Mouse (Mus musculus) forebrain, embryonic 12.5 days (tissue): ENCODE data around the gene Adck2. TPM values are rescaled to one million over a fixed set of nuclear protein-coding genes. Genes with fewer than 3 reads are reported as not detected.
A peak's percentile ranks its signal among the peaks of the same experiment; 100 is the strongest.

Experiments used
- ATAC-seq: fragments of 200-750 bp; cut with Nextera tagmentation; 2 replicates; pipeline ENCODE4 v1.8.0; 2017; ENCODE audit warnings: moderate TSS enrichment; ENCODE audit not compliant: low FRiP score
- H3K27ac ChIP-seq: fragments of 300-500 bp; sonication (generic); 2 replicates; pipeline ENCODE4 v1.5.1; 2016; ENCODE audit warnings: mild to moderate bottlenecking
- H3K27me3 ChIP-seq: fragments of 300-500 bp; sonication (generic); 2 replicates; pipeline ENCODE4 v1.6.1; 2016; ENCODE audit warnings: mild to moderate bottlenecking
- H3K36me3 ChIP-seq: fragments of 300-500 bp; sonication (generic); replicated peaks from 2 replicates; pipeline ENCODE4 v1.6.1; 2016; ENCODE audit warnings: mild to moderate bottlenecking
- H3K4me1 ChIP-seq: fragments of 300-500 bp; sonication (generic); 2 replicates; pipeline ENCODE4 v1.6.1; 2016
- H3K4me2 ChIP-seq: fragments of 300-500 bp; sonication (generic); 2 replicates; pipeline ENCODE4 v1.6.1; 2016; ENCODE audit warnings: mild to moderate bottlenecking, moderate library complexity
- H3K4me3 ChIP-seq: fragments of 300-500 bp; sonication (generic); replicated peaks from 2 replicates; pipeline ENCODE4 v1.5.1; 2016; ENCODE audit warnings: mild to moderate bottlenecking
- H3K9ac ChIP-seq: fragments of 300-500 bp; sonication (generic); 2 replicates; pipeline ENCODE4 v1.6.1; 2016; ENCODE audit warnings: mild to moderate bottlenecking
- H3K9me3 ChIP-seq: fragments of 300-500 bp; sonication (generic); 2 replicates; pipeline ENCODE4 v1.6.1; 2016
- WGBS: fragments of 180-500 bp; shearing (Covaris S2); methylation state at CpG from one replicate; pipeline ENCODE4 v1.1.7; 2016; 5-methylcytosine and 5-hydroxymethylcytosine counted together
- polyA plus RNA-seq: library from polyadenylated mRNA; unstranded; fragments of >200 nt; fragmentation: Nextera tagmentation; extraction: Ambion mirVana; gene quantifications from 2 replicates; pipeline ENCODE4 v1.2.1, GENCODE M21; 2016

Adck2 gene
- polyA plus RNA-seq, 1 experiment from 2014 or later: 36.6 TPM

DNA sequence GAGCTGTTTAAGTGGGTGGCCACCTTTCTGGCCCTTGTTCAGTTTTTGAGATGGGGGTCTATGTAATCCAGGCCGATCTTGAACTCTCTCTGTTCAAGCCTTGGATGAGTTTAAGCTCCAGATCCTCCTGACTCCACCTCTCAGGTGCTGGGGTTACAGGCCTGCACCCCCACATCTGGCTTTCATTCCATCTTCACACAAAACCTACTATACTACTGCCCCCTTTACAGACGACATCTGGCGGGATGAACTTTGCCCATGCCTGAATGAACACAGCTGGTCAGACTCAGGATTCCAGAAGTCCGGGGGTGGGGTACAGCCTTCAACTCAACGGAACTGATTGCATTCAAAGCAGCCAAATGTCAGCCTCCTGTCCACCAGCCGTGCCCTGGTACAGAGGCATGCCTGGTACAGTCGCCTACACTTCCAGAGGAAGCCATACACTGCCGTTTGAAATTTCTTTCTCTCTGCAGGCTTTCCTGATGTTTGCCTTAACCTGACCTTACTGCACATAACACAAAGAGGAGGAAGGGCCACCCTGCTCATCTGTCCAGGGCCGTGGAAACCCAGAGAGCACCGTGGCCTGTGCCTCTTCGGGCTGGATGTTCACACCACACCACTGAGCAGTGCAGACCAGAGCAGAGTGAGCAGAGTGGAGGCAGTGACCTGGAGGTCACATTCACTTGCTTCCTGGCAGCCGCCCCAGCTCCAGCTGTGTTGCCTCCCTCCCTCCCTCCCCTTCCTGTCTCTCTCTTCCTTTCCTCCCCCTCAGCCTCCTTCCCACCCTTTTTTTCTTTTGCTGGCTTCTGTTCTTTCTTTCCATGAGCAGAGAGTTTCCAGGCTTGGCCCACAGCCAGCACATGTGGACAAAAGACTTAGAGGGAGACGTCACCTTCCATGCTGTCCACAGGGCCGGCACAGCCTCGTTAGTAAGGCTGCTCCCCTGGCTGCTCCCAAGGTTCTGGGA lies 30.8 kb upstream of the Adck2 start:
- Histone ChIP-seq H3K9me3 (no peaks in the 10 kb centered on the region), H3K4me3 (no peak overlapping the region), H3K4me2 (peak overlapping the region; percentile 33), H3K4me1 (peaks cover 73% of the 10 kb centered on the region), H3K36me3 (no peaks in the 10 kb centered on the region), H3K27ac (peak overlapping the region; percentile 89), H3K9ac (0 out of 2 replicates have a peak overlapping the region, but pooled peaks have one; percentile 17), H3K27me3 (no peaks in the 10 kb centered on the region)
- peak; percentile 84 for ATAC-seq
- WGBS: 22% methylated on average over 15 of the region's 15 CpGs

DNA sequence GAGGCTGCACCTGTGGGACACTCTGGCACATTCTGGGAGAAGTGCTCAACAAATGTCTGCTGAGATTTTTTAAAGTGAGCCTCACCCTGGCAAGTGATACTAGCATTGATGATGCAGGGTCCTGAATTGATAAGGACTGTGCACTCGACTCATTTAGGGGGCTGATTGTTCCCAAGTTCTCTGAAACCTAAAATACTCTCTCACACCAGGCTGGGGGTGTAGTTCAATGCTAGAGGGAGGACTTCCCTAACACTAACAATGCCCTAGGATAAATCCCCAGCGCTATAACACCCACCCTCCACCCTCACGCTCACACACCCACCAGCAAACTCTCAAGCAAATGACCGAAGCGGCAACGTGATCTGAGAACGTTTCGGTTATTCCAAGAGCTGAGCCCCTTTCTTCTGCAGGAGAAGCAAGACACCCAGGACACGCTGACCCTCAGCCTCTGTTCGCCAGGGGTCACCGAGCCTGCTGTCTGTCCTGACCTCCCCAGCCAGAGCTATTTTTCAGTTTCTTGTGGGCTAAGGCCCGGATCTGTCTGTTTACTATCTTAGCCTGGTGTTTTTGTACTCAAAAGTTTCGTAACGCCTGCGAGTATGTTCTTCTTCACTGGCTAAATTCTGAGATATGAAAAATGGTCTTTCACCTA lies 29.8 kb upstream of the Adck2 start:
- 26% methylated on average over 15 of the region's 15 CpGs for WGBS
- no peaks in the 10 kb centered on the region for H3K9me3 ChIP-seq
- H3K4me2 ChIP-seq: no peak overlapping the region
- no peaks in the 10 kb centered on the region for H3K36me3 ChIP-seq
- 0 out of 2 replicates have a peak overlapping the region, but pooled peaks have one; percentile 5 for H3K9ac ChIP-seq
- peak; percentile 21; the same call in 1 of the 2 replicates for ATAC-seq
- no peaks in the 10 kb centered on the region for H3K27me3 ChIP-seq
- no peak overlapping the region for H3K4me3 ChIP-seq
- H3K27ac ChIP-seq: peak overlapping the region; percentile 89
- H3K4me1 ChIP-seq: peaks cover 65% of the 10 kb centered on the region

DNA sequence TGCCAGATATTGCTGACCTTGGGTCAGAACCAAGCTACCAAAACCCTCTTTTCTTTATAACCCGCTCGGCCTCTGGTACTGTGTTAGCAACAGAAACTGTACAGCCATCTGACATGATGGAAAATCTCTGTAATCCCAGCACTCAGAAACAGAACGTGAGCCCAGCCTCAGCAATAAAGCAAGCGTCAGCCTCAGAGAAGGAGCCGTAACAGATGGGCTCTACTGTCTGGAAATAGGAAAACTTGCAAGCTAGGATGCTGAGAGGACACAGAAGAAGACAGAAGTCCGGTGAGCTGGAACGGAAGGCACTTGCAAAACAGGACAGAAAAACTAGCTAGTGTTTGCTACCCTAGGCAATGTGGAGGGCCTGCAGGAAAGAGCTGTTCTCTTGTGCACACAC lies 28.2 kb upstream of the Adck2 start:
- Histone ChIP-seq H3K27me3 (no peaks in the 10 kb centered on the region), H3K4me1 (peaks cover 50% of the 10 kb centered on the region), H3K4me3 (no peak overlapping the region), H3K9ac (no peak overlapping the region), H3K9me3 (no peaks in the 10 kb centered on the region), H3K36me3 (no peaks in the 10 kb centered on the region), H3K27ac (peak overlapping the region; percentile 26; the same call in 1 of the 2 replicates), H3K4me2 (no peak overlapping the region)
- ATAC-seq: no peak
- WGBS: 91% methylated on average over 7 of the region's 7 CpGs

DNA sequence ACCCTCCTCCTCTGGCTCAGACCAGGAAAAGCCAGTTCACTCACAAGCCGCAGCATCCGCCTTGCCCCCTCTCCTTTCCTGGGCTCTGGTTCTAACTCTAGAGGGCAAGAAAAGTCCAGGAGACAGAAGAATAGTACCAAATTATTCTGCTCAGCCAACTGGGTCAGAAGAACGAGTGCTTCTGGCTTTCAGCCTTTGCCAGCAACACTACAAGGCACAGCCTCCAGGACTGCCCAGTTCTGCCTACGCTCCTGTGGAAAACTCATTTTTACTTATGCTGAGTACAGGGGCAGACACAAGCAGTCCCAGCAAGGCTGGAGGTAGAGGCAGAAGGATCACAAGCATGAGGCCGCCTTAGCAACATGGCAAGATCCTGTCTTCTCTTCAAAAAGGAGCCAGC lies 25.6 kb upstream of the Adck2 start:
- Histone ChIP-seq H3K9me3 (no peaks in the 10 kb centered on the region), H3K4me2 (no peak overlapping the region), H3K4me3 (no peak overlapping the region), H3K27ac (no peak overlapping the region), H3K9ac (no peak overlapping the region), H3K36me3 (peaks cover 8% of the 10 kb centered on the region; the same call in 1 of the 2 replicates), H3K4me1 (peaks cover 44% of the 10 kb centered on the region), H3K27me3 (no peaks in the 10 kb centered on the region)
- 87% methylated on average over 5 of the region's 5 CpGs for WGBS
- ATAC-seq: no peak

DNA sequence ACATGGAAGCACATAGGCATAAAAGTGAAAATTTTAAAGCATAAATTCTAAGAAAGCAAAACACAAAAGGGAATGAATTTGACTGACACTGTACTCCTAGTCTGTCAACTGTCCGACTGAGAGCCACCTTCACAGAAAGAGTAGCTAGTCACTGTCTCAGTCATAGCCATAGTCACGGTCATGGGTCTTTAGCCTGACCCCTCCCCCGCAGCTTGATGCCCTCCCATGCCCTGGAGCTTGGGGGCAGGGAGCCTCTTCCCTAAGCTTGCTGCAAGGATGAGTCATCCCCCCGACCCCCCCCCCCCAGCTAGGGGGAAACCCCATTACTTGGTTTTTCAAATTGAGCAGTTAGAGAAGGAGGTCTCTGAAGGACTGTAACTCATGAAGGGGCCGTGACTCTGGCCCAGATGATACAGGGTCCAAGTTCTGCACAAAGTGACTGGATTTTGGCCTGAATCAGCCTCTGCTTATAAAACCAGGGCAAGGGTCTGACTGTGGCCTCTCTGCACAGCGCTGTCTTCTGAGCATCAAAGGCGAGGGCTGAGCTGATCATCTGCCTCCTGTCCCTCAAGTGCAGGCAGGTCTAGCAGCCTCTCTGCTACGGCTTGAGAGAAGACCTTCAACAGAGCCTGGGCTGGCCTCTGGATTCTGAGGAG lies 21.6 kb upstream of the Adck2 start:
- Histone ChIP-seq H3K9ac (no peak overlapping the region), H3K4me1 (peaks cover 46% of the 10 kb centered on the region), H3K9me3 (no peaks in the 10 kb centered on the region), H3K27ac (no peak overlapping the region), H3K4me3 (no peak overlapping the region), H3K4me2 (no peak overlapping the region), H3K36me3 (peaks cover 15% of the 10 kb centered on the region), H3K27me3 (no peaks in the 10 kb centered on the region)
- ATAC-seq: no peak
- WGBS: 76% methylated on average over 8 of the region's 8 CpGs

DNA sequence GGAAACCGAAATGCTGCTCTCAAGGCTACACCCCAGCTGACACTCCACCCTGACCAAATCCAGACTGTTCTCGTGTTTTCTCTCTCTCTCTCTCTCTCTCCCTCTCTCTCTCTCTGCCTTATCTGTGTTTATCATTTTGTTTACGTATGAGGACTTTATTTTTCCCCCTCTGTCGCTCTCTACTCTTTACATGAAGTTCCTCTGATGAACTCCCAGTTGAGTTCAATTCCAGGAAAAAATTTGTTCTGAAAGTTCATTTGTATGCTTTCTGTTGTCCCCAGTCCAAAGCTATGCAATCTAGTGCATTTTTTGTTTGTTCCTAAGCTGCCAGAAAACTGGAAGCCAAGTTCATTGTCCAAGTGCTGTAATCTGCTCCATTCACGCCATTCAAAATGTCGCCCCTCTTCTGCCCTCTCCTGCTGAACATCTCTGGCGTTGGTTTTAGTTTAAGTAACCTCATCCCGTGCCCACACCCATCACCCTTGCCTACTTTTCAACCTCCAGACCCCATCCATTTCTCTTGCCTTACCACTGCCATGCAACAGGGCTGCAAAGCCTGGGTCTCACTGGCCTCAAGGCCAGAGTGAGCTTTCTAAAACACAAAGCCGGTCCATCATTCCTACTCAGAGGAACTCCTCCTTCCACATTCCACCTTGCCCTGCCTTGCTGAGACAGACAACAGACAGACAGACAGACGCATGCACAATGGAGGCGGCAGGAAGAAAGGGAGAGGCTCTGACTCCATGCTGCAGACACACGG lies 18.6 kb upstream of the Adck2 start:
- no peak overlapping the region for H3K27ac ChIP-seq
- ATAC-seq: no peak

DNA sequence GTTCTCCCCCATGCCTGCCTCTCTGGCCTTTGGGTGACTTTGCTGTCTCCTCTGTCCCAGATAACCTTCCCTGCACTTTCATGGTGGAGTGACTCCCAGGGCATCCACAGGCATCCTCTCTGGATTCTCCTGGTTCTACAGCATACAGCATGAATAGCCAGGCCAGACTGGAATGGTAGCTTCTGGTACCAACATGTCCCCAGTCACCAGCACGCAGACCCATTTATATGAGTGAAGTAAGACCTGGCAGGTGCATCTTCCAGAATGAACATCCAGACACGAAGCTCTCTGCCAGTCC lies 18.1 kb upstream of the Adck2 start:
- Histone ChIP-seq H3K27me3 (no peaks in the 10 kb centered on the region), H3K4me1 (peaks cover 60% of the 10 kb centered on the region), H3K9me3 (no peaks in the 10 kb centered on the region), H3K27ac (no peak overlapping the region), H3K4me2 (peak overlapping the region; percentile 69), H3K9ac (peak overlapping the region; percentile 4; the same call in 1 of the 2 replicates), H3K36me3 (peaks cover 15% of the 10 kb centered on the region), H3K4me3 (peak overlapping the region; percentile 91; the same call in 1 of the 2 replicates)
- ATAC-seq: no peak
- 84% methylated on average over 2 of the region's 2 CpGs for WGBS

More for the DNA sequence above, 18.6 kb upstream of the Adck2 start:
- peak overlapping the region; percentile 4; the same call in 1 of the 2 replicates for H3K9ac ChIP-seq
- 63% methylated on average over 11 of the region's 12 CpGs for WGBS
- H3K9me3 ChIP-seq: no peaks in the 10 kb centered on the region
- peaks cover 15% of the 10 kb centered on the region for H3K36me3 ChIP-seq
- peak overlapping the region; percentile 91; the same call in 1 of the 2 replicates for H3K4me3 ChIP-seq
- no peaks in the 10 kb centered on the region for H3K27me3 ChIP-seq
- H3K4me1 ChIP-seq: peaks cover 60% of the 10 kb centered on the region
- peak overlapping the region; percentile 69 for H3K4me2 ChIP-seq

DNA sequence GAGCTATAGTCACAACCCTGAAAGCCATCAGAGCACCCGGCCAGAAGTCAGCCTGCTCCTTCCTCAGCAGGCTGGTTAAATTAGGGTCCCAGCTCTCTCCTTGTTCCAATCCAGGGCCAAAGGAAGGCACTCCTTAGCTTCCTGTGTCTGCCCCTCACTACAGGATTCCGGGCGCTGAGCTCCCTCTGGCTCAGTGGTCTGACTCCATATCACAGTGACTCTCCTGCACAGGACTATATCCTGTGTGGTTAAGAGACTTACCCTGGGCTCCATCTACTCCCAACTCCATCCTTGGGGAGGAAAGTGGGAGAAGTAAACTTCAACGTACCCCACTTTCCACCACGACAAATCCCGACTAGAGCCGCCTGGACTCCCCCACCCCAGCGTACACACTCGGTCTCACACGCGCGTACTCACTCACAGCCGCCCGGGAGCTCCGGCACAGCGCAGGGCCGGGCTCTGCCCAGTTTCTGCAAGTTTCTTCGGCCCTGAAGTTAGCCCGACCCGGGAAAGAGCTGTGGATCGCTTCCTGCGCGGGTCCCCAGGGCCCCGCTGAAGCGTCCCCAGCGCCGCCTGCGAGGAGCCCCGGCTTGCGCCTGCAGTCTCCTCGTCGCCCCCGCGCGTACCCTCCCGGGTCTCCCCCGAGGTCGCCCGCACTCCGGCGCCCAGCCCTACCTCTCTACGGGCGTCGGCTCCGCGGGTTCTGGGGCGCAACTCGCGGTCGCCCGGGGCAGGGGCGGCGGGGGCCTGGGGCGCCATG lies 16.6 kb upstream of the Adck2 start:
- peak; percentile 70 for ATAC-seq
- H3K36me3 ChIP-seq: peaks cover 6% of the 10 kb centered on the region
- peak overlapping the region; percentile 69 for H3K4me2 ChIP-seq
- H3K27ac ChIP-seq: peak overlapping the region; percentile 95
- H3K9ac ChIP-seq: peak overlapping the region; percentile 96
- peak overlapping the region; percentile 91 for H3K4me3 ChIP-seq
- no peaks in the 10 kb centered on the region for H3K9me3 ChIP-seq
- no peaks in the 10 kb centered on the region for H3K27me3 ChIP-seq
- H3K4me1 ChIP-seq: peaks cover 58% of the 10 kb centered on the region
- under 1% methylated on average over 33 of the region's 54 CpGs for WGBS

DNA sequence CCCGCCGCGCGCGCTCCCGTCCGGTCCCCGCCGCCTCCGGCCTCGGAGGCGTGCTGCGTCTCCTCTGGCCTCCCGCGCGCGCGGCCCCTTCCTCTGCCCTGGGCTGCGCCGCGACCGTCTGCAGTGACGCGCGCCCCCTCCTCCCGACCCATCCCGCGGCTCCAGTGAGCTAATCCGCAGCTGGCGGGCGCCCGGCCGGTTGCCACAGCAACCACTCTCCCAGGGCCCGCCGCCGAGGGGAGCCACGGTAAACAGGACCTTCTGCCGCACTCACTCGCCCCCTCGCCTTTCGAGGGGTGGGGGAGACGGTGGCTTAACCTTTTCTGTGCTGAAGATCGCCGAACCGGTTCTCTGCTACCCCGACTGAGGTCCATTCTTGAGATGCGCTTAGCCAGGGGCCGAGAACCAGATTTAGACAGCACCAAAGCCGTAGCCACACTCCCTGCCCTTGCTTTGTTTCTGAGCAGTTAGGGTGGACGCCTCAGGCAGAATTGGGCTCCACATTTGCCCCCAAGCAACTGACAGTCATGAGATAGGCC lies 15.9 kb upstream of the Adck2 start, which contains the start of gene Dennd2a:
Gene Dennd2a (minus strand): TSS at position 145 of the 539 bp plus-strand sequence.
- ATAC-seq: peak; percentile 96
- no peaks in the 10 kb centered on the region for H3K9me3 ChIP-seq
- H3K27me3 ChIP-seq: no peaks in the 10 kb centered on the region
- H3K4me1 ChIP-seq: peaks cover 53% of the 10 kb centered on the region
- H3K4me2 ChIP-seq: peak within 1 kb of the TSS; percentile 69
- H3K9ac ChIP-seq: peak within 1 kb of the TSS; percentile 96
- H3K27ac ChIP-seq: peak within 1 kb of the TSS; percentile 95
- 0% methylated on average over 35 of the region's 50 CpGs for WGBS
- H3K4me3 ChIP-seq: peak within 1 kb of the TSS; percentile 91
- H3K36me3 ChIP-seq: peaks cover 6% of the 10 kb centered on the region; the same call in 1 of the 2 replicates

DNA sequence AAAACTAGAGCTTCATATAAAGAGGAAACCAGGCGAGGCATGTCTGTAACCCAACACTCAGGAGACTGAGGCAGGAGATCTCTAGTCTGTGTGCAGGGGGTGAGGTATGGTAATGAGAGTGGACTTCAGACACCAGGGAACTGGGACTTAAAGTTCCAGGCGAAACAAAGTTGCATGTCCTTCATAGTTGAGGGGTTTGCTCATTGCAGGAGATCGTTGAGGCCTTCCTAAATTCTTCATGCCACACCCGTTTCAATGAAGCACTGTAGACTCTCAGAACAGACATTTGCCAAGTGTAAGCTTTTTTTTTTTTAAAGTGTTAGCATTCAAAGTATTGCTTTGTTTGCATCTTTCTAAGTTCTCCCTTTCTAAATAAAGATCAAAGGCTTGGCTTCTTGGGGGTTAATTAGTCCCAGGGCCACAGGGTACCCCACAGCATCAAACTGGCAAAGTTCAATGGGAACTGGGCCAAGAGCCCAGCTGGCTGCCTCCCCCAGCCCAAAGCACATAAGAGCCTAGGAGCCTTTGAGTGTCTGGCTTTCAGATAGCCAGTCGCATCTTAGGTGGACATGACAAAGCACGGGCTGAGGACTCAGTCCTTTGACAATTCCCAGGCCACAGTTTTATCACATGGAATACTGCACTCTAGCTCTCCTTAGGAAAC lies 14.3 kb upstream of the Adck2 start:
- peak overlapping the region; percentile 2; the same call in 1 of the 2 replicates for H3K27ac ChIP-seq
- no peak overlapping the region for H3K4me3 ChIP-seq
- no peak for ATAC-seq
- no peaks in the 10 kb centered on the region for H3K36me3 ChIP-seq
- no peak overlapping the region for H3K9ac ChIP-seq
- no peaks in the 10 kb centered on the region for H3K27me3 ChIP-seq
- H3K4me1 ChIP-seq: peaks cover 45% of the 10 kb centered on the region
- 41% methylated on average over 6 of the region's 6 CpGs for WGBS
- H3K4me2 ChIP-seq: no peak overlapping the region
- no peaks in the 10 kb centered on the region for H3K9me3 ChIP-seq
